Comparison of ENCODE assay signal across 8 mouse cellular contexts in the genomic region with DNA sequence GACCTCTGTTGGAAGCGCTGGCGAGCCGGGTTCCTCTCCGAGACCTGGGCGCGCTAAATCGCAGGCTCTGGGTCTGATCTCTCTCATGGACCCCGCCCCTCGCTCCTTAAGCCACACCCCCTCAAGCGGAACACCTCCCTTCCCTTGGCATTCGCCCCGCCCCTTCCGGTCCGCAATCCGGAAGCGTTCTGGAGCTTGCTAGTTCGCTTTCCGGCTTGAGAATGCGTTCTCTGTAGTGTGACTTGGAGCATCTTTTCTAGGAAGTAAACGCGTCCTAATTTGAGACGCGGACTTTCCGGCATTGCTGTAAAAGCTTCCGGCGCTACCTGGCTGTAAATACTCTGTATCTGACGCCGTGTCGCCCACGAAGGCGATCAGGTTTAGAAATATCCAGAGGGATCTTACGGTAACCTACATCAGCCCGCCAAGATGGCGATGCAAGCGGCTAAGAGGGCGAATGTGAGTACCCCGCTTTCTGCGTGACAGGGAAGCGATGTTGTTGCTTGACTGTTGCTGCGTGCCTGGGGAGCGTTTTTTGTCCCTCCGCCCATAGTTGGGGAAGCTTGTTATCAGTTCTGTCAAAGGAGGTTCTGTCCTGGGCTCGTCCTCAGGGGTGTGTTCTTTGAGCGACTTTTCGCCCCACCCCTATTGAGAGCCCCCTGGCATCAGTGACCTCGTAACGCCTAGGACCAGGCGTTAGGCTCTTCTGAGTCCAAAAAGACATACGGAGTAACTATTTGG. TPM values are rescaled to one million over a fixed set of nuclear protein-coding genes. Genes with fewer than 3 reads are reported as not detected.
DNase-seq lines count a peak whose midpoint lies in the region; ATAC-seq and TF ChIP-seq lines count a peak whose summit lies in the region.

A gene (plus strand): TSS at position 184 of the 741 bp plus-strand sequence.

- peak; percentile 92 for TF ChIP-seq POLR2A in ES-Bruce4 (IDR thresholded peaks at IDR 0.05; ENCODE audit: insufficient read depth, low read length)

- DNase-seq in heart, postnatal 10 days, result peak; percentile 99 to 100
- peak; percentile 96 for DNase-seq in large intestine, adult 2 months (ENCODE audit: low read depth, low spot score)
- peak; percentile 99 for DNase-seq in liver, postnatal 0 days
- DNase-seq in testis, postnatal 10 days (ENCODE audit: low spot score), result peak; percentile 100

- H3K36me3 ChIP-seq in ES-Bruce4 (ENCODE audit: control insufficient read depth, insufficient read depth, low read length, poor library complexity, severe bottlenecking), result peaks cover 14% of the 10 kb centered on the region
- H3K36me3 ChIP-seq in forebrain, embryonic 13.5 days (ENCODE audit: poor library complexity, severe bottlenecking), result peaks cover 23% of the 10 kb centered on the region
- H3K36me3 ChIP-seq in liver, postnatal 0 days (replicated peaks; ENCODE audit: insufficient read depth, low read length), result peaks cover 18% of the 10 kb centered on the region
- H3K36me3 ChIP-seq in neural tube, embryonic 14.5 days (ENCODE audit: control insufficient read depth, insufficient read depth, low read length), result peaks cover 14% of the 10 kb centered on the region

- no peaks in the 10 kb centered on the region for H3K4me1 ChIP-seq in ES-Bruce4 (ENCODE audit: control insufficient read depth, insufficient read depth, low read length)
- peaks cover 24% of the 10 kb centered on the region for H3K4me1 ChIP-seq in forebrain, embryonic 13.5 days
- H3K4me1 ChIP-seq in liver, postnatal 0 days (ENCODE audit: insufficient read depth), result peaks cover 14% of the 10 kb centered on the region
- peaks cover 10% of the 10 kb centered on the region; the same call in 1 of the 2 replicates for H3K4me1 ChIP-seq in neural tube, embryonic 14.5 days (ENCODE audit: control insufficient read depth, insufficient read depth, low read length)

- peak; percentile 46; the same call in 1 of the 2 replicates for TF ChIP-seq EP300 in ES-Bruce4 (IDR thresholded peaks at IDR 0.05; ENCODE audit: insufficient read depth, low read depth, low read length)
- TF ChIP-seq EP300 in liver, postnatal 0 days (IDR thresholded peaks at IDR 0.05; ENCODE audit: low read depth), result peak; percentile 21; the same call in 1 of the 2 replicates

- no peak for TF ChIP-seq CTCF in ES-Bruce4 (IDR thresholded peaks at IDR 0.05; ENCODE audit: low read depth, low read length)
- TF ChIP-seq CTCF in liver, postnatal 0 days (IDR thresholded peaks at IDR 0.05; ENCODE audit: low read depth), result no peak

- H3K9me3 ChIP-seq in ES-Bruce4 (replicated peaks; ENCODE audit: control insufficient read depth, insufficient read depth, low read length, poor library complexity, severe bottlenecking), result no peaks in the 10 kb centered on the region
- H3K9me3 ChIP-seq in forebrain, embryonic 13.5 days (replicated peaks), result no peaks in the 10 kb centered on the region
- no peaks in the 10 kb centered on the region for H3K9me3 ChIP-seq in liver, postnatal 0 days (ENCODE audit: low read length)
- H3K9me3 ChIP-seq in neural tube, embryonic 14.5 days (ENCODE audit: control insufficient read depth, low read length), result no peaks in the 10 kb centered on the region

- H3K4me2 ChIP-seq in forebrain, embryonic 13.5 days, result peak within 1 kb of the TSS; percentile 78
- H3K4me2 ChIP-seq in liver, postnatal 0 days (ENCODE audit: low read depth, low read length), result peak within 1 kb of the TSS; percentile 89
- H3K4me2 ChIP-seq in neural tube, embryonic 14.5 days (ENCODE audit: low read depth, low read length), result peak within 1 kb of the TSS; percentile 61

- under 1% methylated on average over 49 of the region's 49 CpGs for WGBS in forebrain, embryonic 13.5 days
- under 1% methylated on average over 49 of the region's 49 CpGs for WGBS in large intestine, adult 2 months
- WGBS in liver, postnatal 0 days (ENCODE audit: insufficient replicate concordance), result under 1% methylated on average over 48 of the region's 49 CpGs
- under 1% methylated on average over 49 of the region's 49 CpGs for WGBS in neural tube, embryonic 14.5 days

- intact Hi-C loops in heart, postnatal 10 days (cut with DNase I), result loop anchor here (1.0 to 5.0 kb wide), 3 partner anchors 23 to 100 kb away; a partner anchor contains a TSS

- ATAC-seq in cerebellum, adult (ENCODE audit: insufficient number of reproducible peaks, low FRiP score, low TSS enrichment), result peak; percentile 95
- ATAC-seq in forebrain, embryonic 13.5 days, result peak; percentile 98
- peak; percentile 99 for ATAC-seq in liver, postnatal 0 days
- peak; percentile 98 for ATAC-seq in neural tube, embryonic 14.5 days (ENCODE audit: low read depth)

- no peaks in the 10 kb centered on the region for H3K27me3 ChIP-seq in ES-Bruce4 (ENCODE audit: control insufficient read depth, insufficient read depth, low read length, poor library complexity, severe bottlenecking)
- no peaks in the 10 kb centered on the region for H3K27me3 ChIP-seq in forebrain, embryonic 13.5 days
- H3K27me3 ChIP-seq in liver, postnatal 0 days (ENCODE audit: insufficient read depth, low read length), result no peaks in the 10 kb centered on the region
- H3K27me3 ChIP-seq in neural tube, embryonic 14.5 days (ENCODE audit: control insufficient read depth, insufficient read depth, low read length), result no peaks in the 10 kb centered on the region

- peak within 1 kb of the TSS; percentile 87 for H3K4me3 ChIP-seq in ES-Bruce4 (ENCODE audit: low read depth, low read length)
- H3K4me3 ChIP-seq in forebrain, embryonic 13.5 days, result peak within 1 kb of the TSS; percentile 86
- peak within 1 kb of the TSS; percentile 81 for H3K4me3 ChIP-seq in liver, postnatal 0 days (ENCODE audit: low read depth, low read length)
- peak within 1 kb of the TSS; percentile 86 for H3K4me3 ChIP-seq in neural tube, embryonic 14.5 days (ENCODE audit: low read depth, low read length)

- H3K27ac ChIP-seq in ES-Bruce4 (ENCODE audit: insufficient read depth, low read length), result peak within 1 kb of the TSS; percentile 66
- peak within 1 kb of the TSS; percentile 77 for H3K27ac ChIP-seq in forebrain, embryonic 13.5 days
- peak within 1 kb of the TSS; percentile 84 for H3K27ac ChIP-seq in liver, postnatal 0 days (ENCODE audit: low read depth)
- H3K27ac ChIP-seq in neural tube, embryonic 14.5 days (ENCODE audit: low read depth, low read length), result peak within 1 kb of the TSS; percentile 82

- H3K9ac ChIP-seq in ES-Bruce4 (ENCODE audit: low read depth, poor library complexity, severe bottlenecking), result peak within 1 kb of the TSS; percentile 88
- peak within 1 kb of the TSS; percentile 75 for H3K9ac ChIP-seq in forebrain, embryonic 13.5 days
- peak within 1 kb of the TSS; percentile 83 for H3K9ac ChIP-seq in liver, postnatal 0 days (replicated peaks)
- H3K9ac ChIP-seq in neural tube, embryonic 14.5 days (replicated peaks; ENCODE audit: low read depth, low read length), result peak within 1 kb of the TSS; percentile 72

RNA-seq across cellular contexts. Expression of the gene that starts here (rescaled TPM):
- polyA plus RNA-seq in ES-Bruce4 (2011; ENCODE audit: insufficient read depth, insufficient read length, low read depth, missing spikeins), result 183 and 208 TPM in 2 replicates
- 310 and 345 TPM in 2 replicates for polyA plus RNA-seq in forebrain, embryonic 13.5 days (2015; fragmentation: Nextera tagmentation; extraction: Ambion mirVana)
- total RNA-seq in heart, postnatal 10 days (2021), result 10 to 100 TPM; 59.5 to 62.1 TPM
- 118 and 119 TPM in 2 replicates for polyA plus RNA-seq in large intestine, adult 2 months (2012; rRNA removed)
- 130 and 135 TPM in 2 replicates for polyA plus RNA-seq in liver, postnatal 0 days (2015; fragmentation: Nextera tagmentation; extraction: Ambion mirVana)
- polyA plus RNA-seq in neural tube, embryonic 14.5 days (2014; fragmentation: Nextera tagmentation; extraction: Ambion mirVana), result 279 and 312 TPM in 2 replicates

Comparison
In these comparisons a context has a peak if more than half of its experiments do, and no peak if none do; other contexts are left out.
1. Peak in every context shown above with its lines: DNase-seq, ATAC-seq, H3K4me3 ChIP-seq and H3K27ac ChIP-seq.